In genomic region chr5:136170512-136171362, GRCm38 (mm10) we compare ENCODE assay signal across 8 mouse cellular contexts. TPM values are rescaled to one million over a fixed set of nuclear protein-coding genes. Genes with fewer than 3 reads are reported as not detected.
DNase-seq lines count a peak whose midpoint lies in the region; ATAC-seq lines count a peak whose summit lies in the region.

TSS of gene Orai2 (minus strand) at chr5:136170713.

- peak; percentile 93 for ATAC-seq in hindbrain, embryonic 11.5 days (ENCODE audit: low FRiP score)
- peak; percentile 80 for ATAC-seq in lung, embryonic 16.5 days (ENCODE audit: low read depth)

- no peaks in the 10 kb centered on the region; the same call in 1 of the 2 replicates for H3K27me3 ChIP-seq in hindbrain, embryonic 11.5 days (ENCODE audit: control insufficient read depth, insufficient read depth, low read length)
- no peaks in the 10 kb centered on the region for H3K27me3 ChIP-seq in lung, embryonic 16.5 days (ENCODE audit: control insufficient read depth, insufficient read depth, low read depth, low read length)

- DNase-seq in Muller cell, postnatal 12 days (ENCODE audit: inconsistent ontology term), result peak; percentile 86
- DNase-seq in cerebellum, postnatal 10 days, result peak; percentile 95
- peak; percentile 85 to 87 for DNase-seq in frontal cortex, postnatal 10 days (ENCODE audit: low spot score in 2 of 2)
- DNase-seq in hindbrain, embryonic 11.5 days (ENCODE audit: low spot score), result peak; percentile 90
- peak; percentile 91 for DNase-seq in layer of hippocampus, adult 9-11 months
- peak; percentile 54 for DNase-seq in ovary, postnatal 10 days (ENCODE audit: low spot score)
- peak; percentile 89 for DNase-seq in thymus, postnatal 0 days (ENCODE audit: low spot score)

- peak within 1 kb of the TSS; percentile 31; the same call in 1 of the 2 replicates for H3K27ac ChIP-seq in hindbrain, embryonic 11.5 days (ENCODE audit: low read depth, low read length)
- peak within 1 kb of the TSS; percentile 77 for H3K27ac ChIP-seq in lung, embryonic 16.5 days (ENCODE audit: low read length)

- 7% methylated on average over 45 of the region's 49 CpGs for WGBS in hindbrain, embryonic 11.5 days
- WGBS in lung, embryonic 16.5 days, result 2% methylated on average over 37 of the region's 49 CpGs

- no peaks in the 10 kb centered on the region for H3K9me3 ChIP-seq in hindbrain, embryonic 11.5 days (ENCODE audit: control insufficient read depth, low read length)
- peaks cover 5% of the 10 kb centered on the region; the same call in 1 of the 2 replicates for H3K9me3 ChIP-seq in lung, embryonic 16.5 days (ENCODE audit: control insufficient read depth, low read length)

- peak within 1 kb of the TSS; percentile 64 for H3K9ac ChIP-seq in hindbrain, embryonic 11.5 days (ENCODE audit: low read depth, low read length)
- H3K9ac ChIP-seq in lung, embryonic 16.5 days (ENCODE audit: low read length), result peak within 1 kb of the TSS; percentile 76

- H3K4me3 ChIP-seq in hindbrain, embryonic 11.5 days (ENCODE audit: low read depth, low read length), result peak within 1 kb of the TSS; percentile 34
- H3K4me3 ChIP-seq in lung, embryonic 16.5 days (ENCODE audit: low read length), result peak within 1 kb of the TSS; percentile 66

- H3K4me2 ChIP-seq in hindbrain, embryonic 11.5 days (replicated peaks; ENCODE audit: low read depth, low read length), result peak within 1 kb of the TSS; percentile 82
- peak within 1 kb of the TSS; percentile 96 for H3K4me2 ChIP-seq in lung, embryonic 16.5 days (ENCODE audit: low read depth, low read length)

- H3K36me3 ChIP-seq in hindbrain, embryonic 11.5 days (ENCODE audit: control insufficient read depth, insufficient read depth, low read length), result no peaks in the 10 kb centered on the region
- no peaks in the 10 kb centered on the region for H3K36me3 ChIP-seq in lung, embryonic 16.5 days (ENCODE audit: control insufficient read depth, insufficient read depth, low read length)

- H3K4me1 ChIP-seq in hindbrain, embryonic 11.5 days (replicated peaks; ENCODE audit: control insufficient read depth, insufficient read depth, low read length), result 0 out of 2 replicates have a peak, but pooled peaks cover 3% of the 10 kb centered on the region
- H3K4me1 ChIP-seq in lung, embryonic 16.5 days (replicated peaks; ENCODE audit: control insufficient read depth, insufficient read depth, low read length), result peaks cover 23% of the 10 kb centered on the region

RNA-seq across cellular contexts. Expression of gene Orai2, which starts in this region (rescaled TPM):
- 8.2 and 8.3 TPM in 2 replicates for polyA plus RNA-seq in hindbrain, embryonic 11.5 days (2014; fragmentation: Nextera tagmentation; extraction: Ambion mirVana)
- 10.3 and 11.2 TPM in 2 replicates for polyA plus RNA-seq in lung, embryonic 16.5 days (2015; fragmentation: Nextera tagmentation; extraction: Ambion mirVana)
- polyA plus RNA-seq in thymus, postnatal 0 days (2015; fragmentation: Nextera tagmentation; extraction: Ambion mirVana), result 54.7 and 67.8 TPM in 2 replicates

Comparison
In these comparisons a context has a peak if more than half of its experiments do, and no peak if none do; other contexts are left out.
1. Peak in every context shown above with its lines: DNase-seq, ATAC-seq, H3K4me3 ChIP-seq and H3K27ac ChIP-seq.